Mouse (Mus musculus) urinary bladder, adult 18-20 months (tissue): ENCODE measurements around the gene Mprip.
"Not testable (repeated sequence)": the region's sequence is repeated elsewhere in the genome, so short reads cannot be mapped to it uniquely, and the experiment has no call there.

Source experiments
- DNase-seq, 2 experiments: peaks; one replicate each; pipeline ENCODE4 v3.0.0; 2022; ENCODE audit warnings: low spot score in 2 of 2, mixed read lengths in 2 of 2

Gene Mprip

DNA sequence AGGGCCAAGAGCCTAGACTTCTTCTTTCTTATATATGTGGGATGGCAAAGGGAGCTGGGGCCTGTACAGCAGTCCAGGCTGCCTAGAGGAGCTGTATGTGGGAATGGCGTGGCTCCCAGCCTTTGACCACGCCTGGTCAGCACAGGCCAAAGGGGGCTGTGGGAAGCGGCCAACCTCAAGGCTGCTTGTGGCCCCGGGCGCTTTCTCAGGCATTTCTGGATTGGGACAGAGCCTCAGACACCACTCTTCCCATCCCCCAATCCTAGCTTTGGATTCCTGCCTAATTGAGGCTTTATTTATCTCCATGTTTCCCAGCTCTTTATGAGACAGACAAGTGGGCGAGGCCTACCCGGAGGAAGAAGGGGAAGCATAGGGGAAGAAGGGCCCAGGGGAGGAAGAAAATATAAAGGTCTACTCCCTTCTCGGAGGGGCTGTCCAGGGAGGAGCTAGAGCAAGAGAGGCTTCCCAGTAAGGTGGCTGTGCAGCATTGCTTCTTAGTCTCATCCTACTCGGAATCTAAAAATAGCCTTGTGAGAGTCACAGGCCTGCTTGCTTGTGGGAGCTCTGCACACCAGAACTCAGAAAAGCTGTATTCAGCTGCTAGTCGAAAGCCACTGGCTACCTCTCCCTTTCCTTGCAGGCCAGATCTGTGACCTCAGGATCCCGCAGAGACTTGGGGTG is 47.0 kb downstream of the Mprip start:
- DNase-seq, result peak; percentile 21 to 41

DNA sequence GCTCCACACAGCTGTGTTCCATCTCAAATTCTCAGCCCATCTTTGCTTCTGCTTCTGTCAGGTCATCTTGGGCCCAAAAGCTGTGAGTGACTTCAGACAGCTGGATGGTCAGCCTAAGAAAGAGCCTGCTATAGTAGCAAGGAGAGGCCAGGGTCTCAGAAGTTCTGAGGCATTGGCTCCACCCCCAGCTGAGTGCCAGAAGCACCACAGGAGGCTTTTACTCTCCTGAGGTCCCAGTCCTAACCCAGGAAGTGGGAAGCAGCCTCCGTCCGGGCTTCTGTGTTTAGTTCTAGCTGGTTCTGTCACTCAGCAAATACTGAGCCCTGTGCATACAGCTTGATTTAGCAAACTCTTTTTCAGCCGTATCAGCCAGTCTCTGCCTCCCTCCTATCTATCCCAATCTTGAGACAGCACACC is 54.3 kb downstream of the Mprip start:
- DNase-seq, result no peak

DNA sequence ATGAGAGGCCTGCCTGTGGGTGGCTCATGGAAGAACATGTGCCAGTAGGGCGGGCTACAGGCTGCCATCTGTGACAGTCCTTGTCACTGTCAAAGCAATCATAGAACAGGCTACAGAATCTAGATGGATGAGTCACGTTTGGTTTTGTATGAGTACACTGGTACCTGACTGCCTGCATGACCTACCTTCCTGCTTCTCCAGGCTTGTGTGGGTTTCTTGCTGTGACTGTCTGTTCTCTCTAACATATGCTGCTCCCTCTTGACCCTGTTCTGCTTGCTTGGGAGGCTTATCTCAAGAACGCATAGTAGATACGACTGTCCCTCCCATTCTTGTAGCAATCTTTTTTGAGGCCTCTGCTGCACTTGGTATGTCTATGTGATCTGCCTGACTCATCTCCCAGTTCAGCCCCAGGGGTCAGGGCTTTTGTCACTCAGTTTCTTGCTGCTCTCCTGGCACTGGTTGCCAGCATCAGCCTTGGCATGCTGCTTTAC is 56.7 kb downstream of the Mprip start:
- no peak for DNase-seq

DNA sequence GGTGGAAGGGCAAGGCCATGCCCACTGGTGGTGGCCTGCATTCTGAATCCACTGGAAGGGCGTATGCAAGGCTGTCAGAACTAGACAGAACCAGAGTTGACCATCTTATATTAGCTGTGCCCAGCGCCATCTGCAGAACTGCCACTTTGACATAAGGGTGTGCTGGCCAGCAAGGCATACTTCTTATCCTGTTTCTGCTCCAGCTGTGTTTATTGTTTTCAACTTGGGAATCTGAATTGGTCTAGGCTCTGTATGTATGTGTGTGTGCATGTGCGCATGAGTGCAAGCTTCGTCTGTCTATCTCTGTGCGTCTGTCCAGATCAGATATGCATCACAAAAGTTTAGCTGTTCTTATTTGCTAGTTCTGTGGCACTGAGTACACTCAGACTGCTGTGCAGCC is 58.1 kb downstream of the Mprip start:
- no peak for DNase-seq

DNA sequence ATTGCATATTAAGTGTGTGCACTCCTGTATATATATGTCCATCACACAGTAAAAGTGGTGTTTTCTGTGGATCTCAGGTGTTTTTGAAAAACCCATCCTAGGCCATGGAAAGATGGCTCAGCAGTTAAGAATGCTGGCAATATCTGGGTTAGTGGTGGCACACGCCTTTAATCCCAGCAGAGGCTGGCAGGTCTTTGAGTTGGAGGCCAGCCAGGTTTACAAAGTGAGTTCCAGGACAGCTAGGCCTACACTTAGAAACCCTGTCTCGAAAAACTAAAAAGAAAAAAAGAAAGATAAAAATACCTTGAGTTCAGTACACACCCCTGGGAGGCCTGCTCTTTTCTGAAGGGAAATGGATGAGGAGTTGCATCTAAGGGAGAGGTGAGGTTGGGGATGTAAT is 60.3 kb downstream of the Mprip start:
- no peak for DNase-seq

DNA sequence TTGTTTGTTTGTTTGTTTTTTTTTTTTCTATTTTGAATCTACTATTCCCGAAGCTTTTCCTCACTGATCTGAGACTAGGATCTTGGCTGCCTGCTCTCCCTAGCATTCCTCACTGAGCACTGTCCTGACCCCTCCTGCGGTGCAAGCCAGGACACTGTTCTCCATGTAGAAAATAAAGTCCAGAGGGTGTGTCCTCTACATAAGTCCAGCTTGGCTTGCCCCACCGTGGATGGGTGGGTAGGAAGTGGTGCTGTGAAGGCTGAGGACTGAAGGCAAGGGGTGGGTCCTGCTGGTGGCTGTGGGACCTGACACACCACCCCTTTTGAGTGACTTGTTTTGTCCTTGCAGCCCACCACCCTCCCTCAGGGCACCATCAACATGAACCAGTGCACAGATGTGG is 66.1 kb downstream of the Mprip start:
- DNase-seq, result peak in 1 of 2 experiments; percentile 14

DNA sequence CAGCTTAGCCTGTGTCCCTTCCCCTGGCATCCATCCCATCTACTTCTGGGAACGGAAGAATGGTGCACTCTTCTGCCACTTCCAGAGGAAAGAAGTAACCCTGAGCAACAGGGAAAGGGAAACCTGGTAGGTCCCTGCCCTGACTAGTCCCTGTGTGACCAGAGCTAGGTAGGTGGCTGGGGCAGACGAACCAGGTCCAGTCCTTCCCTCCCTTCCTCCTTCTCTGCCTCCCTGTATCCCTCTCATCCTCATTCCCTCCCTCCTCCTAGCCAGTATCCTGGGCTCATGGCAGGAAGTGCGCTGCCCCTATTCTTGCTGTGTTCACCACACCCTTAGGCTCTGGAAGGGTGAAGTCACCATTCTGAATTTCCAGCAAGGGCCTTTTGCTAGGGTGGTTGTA is 70.7 kb downstream of the Mprip start:
- DNase-seq, result no peak

DNA sequence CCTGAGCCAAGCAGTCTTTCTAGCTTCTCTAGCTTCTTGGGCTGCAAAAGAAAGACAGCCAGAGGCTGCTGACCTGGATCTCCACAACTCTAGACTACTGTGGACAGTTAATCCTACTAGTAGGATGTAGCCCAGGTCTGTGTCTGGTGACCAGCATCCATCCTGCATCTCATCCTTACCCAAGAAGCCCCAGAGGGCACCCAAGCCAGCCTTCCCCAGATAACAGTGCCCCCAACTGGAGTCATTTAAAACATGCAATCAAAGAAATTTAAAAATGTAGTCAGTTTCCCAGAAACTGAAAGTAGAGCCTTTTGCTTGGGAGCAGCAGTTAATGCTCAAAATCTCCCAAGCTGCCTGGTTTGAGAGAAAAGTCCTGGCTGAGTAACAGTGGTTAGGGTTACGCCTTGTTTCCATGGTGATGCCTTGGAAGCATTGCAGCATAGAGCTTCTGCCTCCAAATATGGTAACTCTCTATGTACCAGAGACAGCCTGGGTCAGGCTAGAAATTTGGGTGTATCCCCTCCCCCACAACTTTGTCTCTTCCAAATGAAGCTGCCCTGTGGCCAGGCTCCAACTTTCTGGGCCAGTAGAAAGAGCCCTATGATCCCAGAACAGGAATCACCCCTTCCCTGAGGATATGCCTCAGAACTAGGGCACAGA is 71.4 kb downstream of the Mprip start:
- DNase-seq, result peak in 1 of 2 experiments; percentile 71

DNA sequence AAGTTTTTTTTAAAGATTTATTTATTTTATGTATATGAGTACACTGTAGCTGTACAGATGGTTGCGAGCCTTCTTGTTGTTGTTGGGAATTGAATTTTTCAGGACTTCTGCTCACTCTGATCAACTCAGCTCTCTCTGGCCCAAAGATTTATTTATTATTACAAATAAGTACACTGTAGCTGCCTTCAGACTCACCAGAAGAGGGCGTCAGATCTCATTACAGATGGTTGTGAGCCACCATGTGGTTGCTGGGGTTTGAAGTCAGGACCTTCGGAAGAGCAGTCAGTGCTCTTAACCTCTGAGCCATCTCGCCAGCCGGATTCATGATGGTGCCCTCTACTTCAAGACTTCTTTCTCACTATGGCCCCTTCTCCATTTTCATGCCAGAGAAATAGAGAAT is 72.5 kb downstream of the Mprip start:
- not testable (repeated sequence) for DNase-seq

DNA sequence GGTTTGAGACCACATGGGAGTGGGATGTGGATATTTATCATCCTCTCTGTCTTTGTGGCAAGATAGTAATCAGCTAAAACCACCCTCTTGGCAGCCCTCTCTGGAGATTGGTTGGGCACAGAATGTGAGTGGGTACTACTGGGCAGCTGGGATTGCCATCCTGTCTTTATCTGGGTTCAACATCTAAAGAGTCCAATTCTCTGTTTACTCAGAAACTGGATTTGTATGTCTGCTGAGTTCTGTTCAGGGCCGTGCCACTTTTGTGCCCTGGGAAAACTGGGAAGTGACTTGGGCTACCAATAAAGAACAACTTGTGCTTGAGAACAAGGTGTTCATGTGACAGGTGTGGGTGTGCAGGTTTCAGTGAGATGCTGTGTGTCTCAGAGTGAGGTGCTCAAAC is 73.2 kb downstream of the Mprip start:
- DNase-seq, result no peak

DNA sequence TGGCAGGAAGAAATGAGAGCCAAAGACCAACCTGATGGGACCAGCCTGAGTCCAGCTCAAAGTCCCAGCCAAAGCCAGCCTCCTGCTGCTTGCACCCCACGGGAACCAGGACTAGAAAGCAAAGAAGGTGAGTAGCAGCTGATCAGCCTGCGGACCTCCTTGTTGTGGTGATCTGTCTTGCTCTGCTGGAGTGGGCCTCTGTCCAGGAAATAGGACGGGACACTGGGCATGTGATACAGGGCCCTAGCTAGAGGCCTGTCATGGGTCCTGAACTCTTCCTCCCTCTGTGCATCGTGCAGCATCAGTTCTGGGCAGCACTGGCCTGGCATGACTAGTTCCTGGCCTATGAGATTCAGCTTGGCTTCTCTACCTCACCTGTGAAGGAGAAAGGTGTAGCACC is 74.8 kb downstream of the Mprip start:
- DNase-seq, result not testable (repeated sequence)

DNA sequence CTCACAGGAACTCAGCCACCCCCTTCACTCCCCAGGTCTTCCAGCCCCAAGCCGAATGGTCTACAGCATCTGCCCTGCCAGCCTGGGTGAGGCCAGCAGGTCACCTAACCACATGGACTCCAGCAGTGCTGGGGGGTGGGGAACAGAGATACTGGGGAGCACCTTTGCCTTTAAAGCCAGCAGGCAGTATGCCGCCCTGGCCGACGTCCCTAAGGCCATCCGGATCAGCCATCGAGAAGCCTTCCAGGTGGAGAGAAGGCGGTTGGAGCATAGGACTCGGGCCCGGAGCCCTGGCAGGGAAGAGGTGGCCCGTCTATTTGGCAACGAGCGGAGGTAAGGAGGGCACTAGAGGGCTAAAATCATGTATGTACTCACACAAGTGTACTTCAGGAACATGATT is 76.1 kb downstream of the Mprip start:
- DNase-seq, result no peak

DNA sequence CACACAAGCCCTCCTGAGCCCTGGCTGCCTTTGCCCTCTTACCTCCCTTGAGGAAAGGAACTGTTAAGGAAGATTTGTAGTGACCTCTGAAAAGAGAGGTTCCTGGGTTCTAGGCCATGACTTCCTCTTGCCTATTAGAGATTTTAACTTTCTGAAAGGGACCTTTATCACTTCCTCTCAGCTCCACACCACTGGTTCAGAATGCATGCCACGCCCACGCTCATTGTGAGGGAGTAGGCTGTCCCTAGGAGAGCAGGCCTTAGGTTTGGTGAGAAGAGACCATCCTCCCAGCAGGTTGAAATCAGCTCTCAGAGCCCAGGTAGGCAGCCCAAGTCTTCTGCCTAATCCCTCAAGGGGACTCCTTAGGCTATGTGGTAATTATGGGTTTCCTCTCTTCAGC is 78.9 kb downstream of the Mprip start:
- no peak for DNase-seq

DNA sequence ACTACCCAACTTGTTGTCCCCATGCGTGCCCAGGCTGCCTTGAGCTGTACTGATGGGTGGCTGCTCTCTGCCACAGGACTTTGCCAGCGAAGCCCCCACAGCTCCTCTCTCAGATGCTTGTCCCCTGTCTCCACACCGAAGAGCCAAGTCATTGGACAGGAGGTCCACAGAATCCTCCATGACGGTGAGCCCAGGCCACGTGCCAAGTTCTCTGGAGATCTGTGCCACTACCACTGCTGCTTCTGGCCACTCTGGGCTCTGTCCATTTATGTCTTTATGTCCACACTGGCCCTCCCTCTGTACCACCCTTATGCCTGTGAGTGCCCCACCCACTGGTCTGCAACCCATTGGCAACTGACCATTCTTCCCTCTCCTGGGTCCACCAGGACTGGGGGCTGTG is 80.8 kb downstream of the Mprip start:
- no peak for DNase-seq

DNA sequence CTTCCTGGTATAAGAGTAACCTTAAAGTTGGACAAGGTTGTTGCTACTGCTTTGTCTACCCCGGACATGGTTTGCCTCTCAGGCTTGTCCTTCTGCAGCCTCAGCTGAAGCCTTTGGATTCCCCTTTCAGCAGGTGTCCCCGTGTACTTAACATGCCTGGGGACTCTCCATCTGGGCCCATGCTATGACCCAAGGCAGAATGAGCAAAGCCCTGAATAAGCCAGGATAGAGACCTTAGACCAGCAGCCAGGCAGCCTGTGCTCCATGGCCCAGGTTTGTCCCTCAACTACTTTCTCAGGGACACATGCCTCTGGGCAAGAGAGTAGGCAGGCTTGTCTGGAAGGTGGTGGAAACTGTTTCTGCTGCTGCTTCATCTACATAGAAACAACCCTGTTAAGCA is 82.2 kb downstream of the Mprip start:
- no peak for DNase-seq

DNA sequence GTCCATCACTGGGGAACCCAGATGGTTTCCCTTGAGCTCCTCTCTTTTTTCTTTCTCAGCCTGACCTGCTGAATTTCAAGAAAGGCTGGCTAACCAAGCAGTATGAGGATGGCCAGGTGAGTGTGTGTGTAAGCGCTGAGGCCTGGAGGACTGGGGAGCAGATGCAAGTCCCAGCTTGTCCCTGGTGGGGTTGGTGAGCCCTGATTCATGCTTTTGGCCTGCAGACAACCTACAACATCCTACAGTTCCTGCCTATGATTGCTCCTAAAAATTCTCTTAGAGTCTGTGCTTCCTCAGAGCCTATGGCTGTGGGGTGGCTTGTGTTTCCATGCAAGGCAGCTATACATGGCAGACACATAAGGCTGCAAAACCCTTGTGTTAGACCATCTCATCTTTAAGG is 82.6 kb downstream of the Mprip start:
- DNase-seq, result no peak

DNA sequence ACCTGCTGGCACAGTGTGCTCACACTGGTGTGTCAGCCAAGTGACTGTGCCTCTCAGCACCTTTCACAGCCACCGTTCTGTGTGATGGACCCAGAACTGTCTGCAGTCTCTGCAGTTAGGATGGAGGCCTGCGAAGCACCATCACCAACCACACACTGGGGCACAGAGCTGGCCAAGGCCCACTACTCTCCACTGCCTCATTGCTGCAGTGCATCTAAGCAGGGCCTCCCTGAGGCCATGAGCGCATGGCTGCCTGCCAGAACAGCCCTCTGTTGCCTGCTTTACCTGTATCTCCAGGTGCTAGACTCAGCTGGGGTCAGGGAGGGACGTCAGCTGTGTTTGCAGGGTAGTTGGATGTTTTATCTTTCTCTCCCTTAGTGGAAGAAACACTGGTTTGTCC is 83.3 kb downstream of the Mprip start:
- DNase-seq, result no peak

DNA sequence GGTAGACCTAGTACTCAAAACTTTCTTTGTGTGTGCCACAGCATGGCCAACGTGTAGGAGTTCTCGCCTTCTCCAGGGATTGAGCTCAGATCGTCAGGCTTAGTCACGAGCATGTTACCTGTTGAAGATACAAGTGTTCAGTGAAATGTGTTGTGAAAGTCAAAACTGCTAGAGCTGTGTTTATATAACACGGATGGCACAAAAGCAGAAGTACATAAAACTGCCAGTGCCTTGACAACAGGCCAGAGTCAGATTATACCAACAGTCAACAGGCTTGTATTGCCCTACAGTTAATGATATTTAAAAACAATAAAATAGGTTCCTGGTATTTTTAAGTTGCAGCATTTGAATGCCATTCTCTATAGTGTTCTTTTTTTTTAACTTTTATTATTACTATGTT is 84.7 kb downstream of the Mprip start:
- DNase-seq, result no peak

DNA sequence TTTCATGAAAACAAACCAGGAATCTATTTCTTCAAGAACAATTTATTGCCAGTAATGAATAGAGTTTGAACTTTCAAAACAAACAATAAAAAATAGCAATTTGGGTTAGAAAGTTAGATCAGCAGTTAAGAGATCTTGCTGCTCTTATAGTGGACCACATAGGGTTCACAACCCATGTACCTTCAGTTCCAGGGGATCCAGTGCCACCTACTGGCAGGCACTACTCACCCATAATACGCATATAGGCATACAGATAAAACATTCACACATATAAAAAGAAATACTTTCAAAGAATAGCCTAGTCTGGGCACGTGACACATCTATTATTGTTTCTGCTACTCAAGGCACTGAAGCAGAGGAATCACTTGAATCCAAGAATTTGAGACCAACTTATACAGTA is 85.5 kb downstream of the Mprip start:
- DNase-seq, result no peak

DNA sequence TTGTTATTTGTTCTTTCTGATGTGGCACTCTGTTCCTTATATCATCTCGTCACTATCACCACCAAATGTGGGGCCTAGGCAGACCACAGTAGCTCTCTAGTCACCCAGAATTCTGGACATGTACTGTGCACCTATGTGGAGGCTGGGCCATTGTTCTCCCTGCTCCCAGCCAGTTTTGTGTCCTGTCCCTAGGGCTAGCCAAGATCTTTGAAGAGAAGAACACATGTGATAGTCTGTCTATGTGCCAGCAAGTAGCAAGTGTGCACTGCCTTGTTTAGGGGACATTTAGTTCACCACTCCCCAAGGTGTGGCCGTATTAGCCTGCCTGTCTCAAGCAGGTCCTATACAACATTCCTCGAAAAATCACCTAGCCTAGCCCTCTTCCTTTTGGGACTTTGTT is 87.9 kb downstream of the Mprip start:
- DNase-seq, result no peak

DNA sequence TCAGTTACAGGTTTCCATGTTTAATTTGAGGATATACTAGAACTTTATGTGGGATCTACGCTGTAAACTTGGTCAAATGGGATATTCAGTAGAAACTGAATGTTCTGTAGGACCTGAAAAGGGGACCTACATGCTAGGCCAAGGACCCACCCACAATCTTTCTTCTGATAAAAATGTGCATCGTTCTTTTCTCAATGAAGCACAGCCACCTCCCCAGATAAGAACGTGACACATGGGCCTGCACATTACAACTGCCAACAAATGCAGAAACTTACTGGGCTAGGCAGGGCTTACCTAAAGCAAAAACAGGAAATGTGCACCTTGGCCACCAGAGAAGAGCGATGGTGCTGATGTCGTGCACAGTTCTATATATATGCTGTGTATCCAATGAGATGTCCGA is 93.4 kb downstream of the Mprip start:
- no peak for DNase-seq

DNA sequence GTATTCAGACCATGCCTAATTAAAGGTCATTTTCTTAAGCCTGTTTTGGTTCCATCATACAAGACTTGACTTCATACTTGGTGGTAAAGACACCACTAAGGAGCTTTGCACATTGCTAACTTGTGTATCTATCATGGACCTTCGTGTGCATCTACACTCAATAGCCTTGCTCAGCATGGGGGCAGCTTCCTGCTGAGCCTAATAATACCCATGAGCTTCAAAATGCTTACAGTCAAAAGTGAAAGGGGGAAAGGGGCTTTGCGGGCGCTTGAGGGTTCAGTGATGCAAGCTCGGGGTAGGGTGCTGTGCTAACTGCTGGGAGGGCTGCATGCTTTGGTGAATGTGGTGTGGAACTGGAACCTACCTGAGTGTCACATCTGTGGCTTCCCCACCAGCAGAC is 95.2 kb downstream of the Mprip start:
- DNase-seq, result no peak

DNA sequence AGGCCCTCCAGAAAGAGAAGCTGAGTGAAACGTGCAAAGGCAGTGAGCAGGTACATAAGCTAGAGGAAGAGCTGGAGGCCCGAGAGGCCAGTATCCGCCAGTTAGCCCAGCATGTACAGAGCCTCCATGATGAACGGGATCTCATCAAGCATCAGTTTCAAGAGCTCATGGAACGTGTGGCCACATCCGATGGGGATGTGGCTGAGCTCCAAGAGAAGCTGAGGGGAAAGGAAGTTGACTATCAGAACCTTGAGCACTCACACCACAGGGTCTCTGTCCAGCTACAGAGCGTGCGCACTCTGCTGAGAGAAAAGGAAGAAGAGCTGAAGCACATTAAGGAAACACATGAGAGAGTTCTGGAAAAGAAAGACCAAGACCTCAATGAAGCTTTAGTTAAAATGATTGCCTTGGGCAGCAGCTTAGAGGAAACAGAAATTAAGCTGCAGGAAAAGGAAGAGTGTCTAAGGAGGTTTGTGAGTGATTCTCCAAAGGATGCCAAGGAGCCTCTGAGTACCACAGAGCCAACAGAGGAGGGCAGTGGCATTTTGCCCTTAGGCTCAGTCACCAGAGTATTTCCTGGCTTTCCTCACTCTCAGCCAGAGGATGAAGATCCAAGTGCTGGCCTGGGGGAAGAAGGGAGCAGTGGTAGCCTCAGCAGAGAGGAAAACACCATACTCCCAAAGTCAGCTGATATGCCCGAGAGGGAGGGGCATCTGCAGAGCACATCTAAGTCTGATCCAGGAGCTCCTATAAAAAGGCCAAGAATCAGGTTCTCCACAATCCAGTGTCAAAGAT is 97.3 kb downstream of the Mprip start:
- no peak for DNase-seq
